Mouse (Mus musculus) ES-E14 (cell line): ENCODE measurements around the gene Zfp287. TPM values are rescaled to one million over a fixed set of nuclear protein-coding genes. Genes with fewer than 3 reads are reported as not detected.

Experiments used
- DNase-seq: peaks from one replicate; pipeline ENCODE4 v3.0.0-alpha.2; 2013; ENCODE audit warnings: low read depth, low spot score
- H3K27ac ChIP-seq: 2 replicates; pipeline ENCODE4 v1.5.1; 2012; ENCODE audit warnings: low read depth, mild to moderate bottlenecking, low read length, moderate library complexity, mixed read lengths; ENCODE audit not compliant: poor library complexity, insufficient read depth, severe bottlenecking
- H3K36me3 ChIP-seq: 2 replicates; pipeline ENCODE4 v1.6.1; 2012; ENCODE audit warnings: mild to moderate bottlenecking, low read length, moderate library complexity, mixed read lengths; ENCODE audit not compliant: control insufficient read depth, poor library complexity, insufficient read depth, severe bottlenecking
- H3K4me1 ChIP-seq, 2 experiments: fragments of 150-350 bp in 1 of 2; sonication (generic) in 1 of 2; 2 replicates each; pipeline ENCODE4 v1.6.1; 2012; ENCODE audit warnings: low read length in 2 of 2, mild to moderate bottlenecking in 1 of 2, mixed read lengths in 1 of 2; ENCODE audit not compliant: control insufficient read depth in 2 of 2, insufficient read depth in 2 of 2, poor library complexity in 1 of 2
- H3K4me3 ChIP-seq, 2 experiments: fragments of 150-350 bp in 1 of 2; sonication (generic) in 1 of 2; 2 replicates each; pipeline ENCODE4 v1.5.1; 2012; ENCODE audit warnings: low read length in 2 of 2, low read depth in 1 of 2, mild to moderate bottlenecking in 1 of 2, mixed read lengths in 1 of 2; ENCODE audit not compliant: insufficient read depth in 1 of 2, poor library complexity in 1 of 2, severe bottlenecking in 1 of 2
- H3K9ac ChIP-seq: 2 replicates; pipeline ENCODE4 v1.6.1; 2012; ENCODE audit warnings: low read depth, mild to moderate bottlenecking, low read length, mixed read lengths; ENCODE audit not compliant: poor library complexity, insufficient read depth, severe bottlenecking
- H3K9me3 ChIP-seq: fragments of 150-350 bp; sonication (generic); 2 replicates; pipeline ENCODE4 v1.6.1; 2012; ENCODE audit warnings: low read depth, mild to moderate bottlenecking, low read length; ENCODE audit not compliant: control insufficient read depth, insufficient read depth
- CHD2 ChIP-seq: IDR thresholded peaks from 2 replicates; pipeline ENCODE4 v1.6.1; 2014; ENCODE audit warnings: mild to moderate bottlenecking, low read depth, low read length, inconsistent platforms
- HCFC1 ChIP-seq: IDR thresholded peaks from 2 replicates; pipeline ENCODE4 v1.6.1; 2012; ENCODE audit warnings: low read length, inconsistent platforms, borderline replicate concordance; ENCODE audit not compliant: insufficient read depth
- MAFK ChIP-seq: IDR thresholded peaks from 2 replicates; pipeline ENCODE4 v1.6.1; 2014; ENCODE audit warnings: mild to moderate bottlenecking, low read depth, low read length, inconsistent platforms; ENCODE audit not compliant: insufficient read depth
- ZC3H11A ChIP-seq: IDR thresholded peaks from 2 replicates; pipeline ENCODE4 v1.6.1; 2012; ENCODE audit warnings: low read depth, mild to moderate bottlenecking, inconsistent platforms, low read length, borderline replicate concordance
- ZNF384 ChIP-seq: IDR thresholded peaks from 2 replicates; pipeline ENCODE4 v1.6.1; 2012; ENCODE audit warnings: low read depth, low read length, inconsistent platforms
- in situ Hi-C, 2 experiments: fragments of 600-800 bp; cut with MboI; formaldehyde crosslinking; loops; one replicate each; pipeline ENCODE4 v1.15.1; 2025; ENCODE audit warnings: low sequenced_read_pairs in 2 of 2, inconsistent platforms in 1 of 2; ENCODE audit not compliant: unreplicated experiment in 2 of 2
- total RNA-seq: library from RNA; depleted of rRNA; stranded (reverse); fragments of 300-350 nt; gene quantifications from 2 replicates; pipeline ENCODE4 v1.2.3, GENCODE M21; 2012

Zfp287 gene
- total RNA-seq, 1 experiment = 3.6 TPM

- in situ Hi-C loops = loop anchor here in 1 of 2 experiments (5.0 kb wide), 1 partner anchor 68 kb away; no protein-coding TSS in a partner anchor
- no peak overlapping the region for H3K27ac ChIP-seq
- H3K36me3 ChIP-seq = no peaks in the 10 kb centered on the region
- DNase-seq = no peak
- no peak for TF ChIP-seq ZC3H11A
- no peak for TF ChIP-seq CHD2
- no peak for TF ChIP-seq MAFK
- no peak for TF ChIP-seq ZNF384
- TF ChIP-seq HCFC1 = no peak
- H3K9me3 ChIP-seq = no peaks in the 10 kb centered on the region
- H3K4me1 ChIP-seq = 0 out of 4 replicates have a peak, but pooled peaks cover 0 to 1% of the 10 kb centered on the region in 2 experiments
- no peak overlapping the region for H3K4me3 ChIP-seq
- H3K9ac ChIP-seq = no peak overlapping the region
These were observed 51.8 kb downstream of the Zfp287 start for GRCm38 (mm10) chr11:62679954-62680353.

DNA sequence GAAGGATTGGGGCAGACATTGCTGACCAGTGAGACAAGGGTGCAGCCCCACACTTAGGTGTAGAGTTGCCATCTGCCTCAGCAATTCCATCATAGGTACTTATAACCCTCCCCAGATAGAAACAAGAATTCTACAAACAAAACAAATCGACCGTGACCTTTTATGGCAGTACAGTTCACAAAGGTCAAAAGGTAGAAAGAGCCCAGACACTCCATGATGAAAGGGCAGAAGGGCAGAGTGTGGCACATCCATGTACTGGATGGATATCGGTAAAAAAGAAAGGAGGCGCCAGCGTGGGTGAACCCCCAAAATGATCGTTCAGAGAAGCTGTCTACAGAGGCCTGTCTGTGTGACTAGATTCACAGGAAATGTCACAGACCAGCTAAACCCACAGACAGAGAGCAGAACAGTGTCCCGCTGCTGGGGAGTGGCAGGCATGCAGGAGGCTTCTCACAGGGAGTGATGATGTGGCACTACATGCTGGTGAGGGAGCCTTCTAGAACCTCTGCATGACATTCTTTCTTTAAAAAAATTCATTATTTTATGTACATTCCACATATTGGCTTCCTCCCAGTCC lies 52.8 kb downstream of the Zfp287 start:
- H3K4me3 ChIP-seq = no peak overlapping the region
- H3K27ac ChIP-seq = no peak overlapping the region
- H3K9me3 ChIP-seq = no peaks in the 10 kb centered on the region
- TF ChIP-seq ZNF384 = no peak
- TF ChIP-seq ZC3H11A = no peak
- no peak for TF ChIP-seq MAFK
- no peak for TF ChIP-seq CHD2
- H3K4me1 ChIP-seq = 0 out of 4 replicates have a peak, but pooled peaks cover 0 to 1% of the 10 kb centered on the region in 2 experiments
- H3K9ac ChIP-seq = no peak overlapping the region
- no peak for DNase-seq
- H3K36me3 ChIP-seq = no peaks in the 10 kb centered on the region
- in situ Hi-C loops = loop anchor here in 1 of 2 experiments (5.0 kb wide), 1 partner anchor 67 kb away; no protein-coding TSS in a partner anchor

GRCm38 (mm10) chr11:62676290-62676596 lies 55.5 kb downstream of the Zfp287 start:
- H3K36me3 ChIP-seq = no peaks in the 10 kb centered on the region
- in situ Hi-C loops = loop anchor here in 1 of 2 experiments (5.0 kb wide), 1 partner anchor 64 kb away; no protein-coding TSS in a partner anchor
- TF ChIP-seq HCFC1 = no peak
- TF ChIP-seq ZC3H11A = no peak
- TF ChIP-seq ZNF384 = no peak
- TF ChIP-seq MAFK = no peak
- TF ChIP-seq CHD2 = no peak
- no peak for DNase-seq
- no peak overlapping the region for H3K4me3 ChIP-seq
- 0 out of 4 replicates have a peak, but pooled peaks cover 0 to 1% of the 10 kb centered on the region in 2 experiments for H3K4me1 ChIP-seq
- no peaks in the 10 kb centered on the region for H3K9me3 ChIP-seq
- no peak overlapping the region for H3K27ac ChIP-seq
- H3K9ac ChIP-seq = no peak overlapping the region

DNA sequence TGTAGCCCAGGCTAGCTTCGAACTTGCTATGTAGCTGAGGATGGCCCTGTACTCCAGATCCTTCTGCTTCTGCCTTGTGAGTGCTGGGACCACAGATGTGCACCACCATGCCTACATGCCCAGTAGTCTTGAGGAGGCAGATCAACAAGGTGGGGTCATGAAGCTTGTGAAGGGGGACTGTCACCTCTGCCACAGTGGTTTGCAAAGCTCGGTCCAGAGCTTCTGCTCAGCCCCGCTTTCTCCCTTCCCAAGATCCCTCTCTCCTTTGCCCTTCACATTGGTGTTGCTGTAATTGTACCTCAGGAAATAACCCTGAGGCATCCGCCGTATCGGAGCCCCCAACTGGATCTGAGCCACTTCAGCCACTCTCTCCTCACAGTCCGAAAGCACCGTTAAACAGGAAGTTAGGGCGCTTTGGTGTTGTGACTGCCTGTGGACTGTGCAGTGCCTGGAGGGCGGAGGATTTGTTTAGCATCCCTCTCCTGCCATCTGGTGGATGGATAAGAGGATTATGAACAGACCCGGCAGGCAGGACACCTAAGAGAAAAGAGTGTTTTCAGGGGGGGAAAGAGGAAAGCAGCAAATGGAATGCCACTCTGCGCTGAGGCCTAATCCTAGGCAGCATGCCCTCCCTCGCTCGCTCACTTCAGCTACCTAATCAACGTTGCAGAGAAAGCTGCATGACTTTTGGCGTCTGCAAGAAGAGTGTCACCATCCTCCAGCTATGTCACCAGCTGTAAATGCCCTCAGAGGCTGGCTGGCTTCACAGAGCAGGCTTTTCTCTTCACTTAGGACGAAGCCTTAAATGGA lies 56.0 kb downstream of the Zfp287 start:
- DNase-seq = peak; percentile 80
- 0 out of 2 replicates have a peak overlapping the region, but pooled peaks have one; percentile 17 for H3K9ac ChIP-seq
- no peaks in the 10 kb centered on the region for H3K9me3 ChIP-seq
- H3K4me1 ChIP-seq = 0 out of 4 replicates have a peak, but pooled peaks cover 0 to 1% of the 10 kb centered on the region in 2 experiments
- peak overlapping the region in 1 of 2 experiments; percentile 8; a peak in 1 of 4 replicates for H3K4me3 ChIP-seq
- no peaks in the 10 kb centered on the region for H3K36me3 ChIP-seq
- TF ChIP-seq ZC3H11A (peak; percentile 64; the same call in 1 of the 2 replicates), CHD2 (no peak)
- H3K27ac ChIP-seq = no peak overlapping the region
- in situ Hi-C loops = loop anchor here in 1 of 2 experiments (5.0 kb wide), 1 partner anchor 63 kb away; no protein-coding TSS in a partner anchor
